Comparison of ENCODE assay signal across 8 mouse cellular contexts in genomic region chr15:59728131-59728601, GRCm38 (mm10).
DNase-seq lines count a peak whose midpoint lies in the region; ATAC-seq lines count a peak whose summit lies in the region.

No protein-coding gene starts in this region.

- 2% methylated on average over 8 of the region's 8 CpGs for WGBS in macrophage (ENCODE audit: missing documents)

- H3K27ac ChIP-seq in macrophage: peak overlapping the region; percentile 96

- no peak for ATAC-seq in erythroblast, adult 5-6 weeks (replicated peaks; ENCODE audit: low FRiP score, poor library complexity, severe bottlenecking)
- no peak for ATAC-seq in megakaryocyte-erythroid progenitor cell, adult 5-6 weeks (replicated peaks; ENCODE audit: low FRiP score, low TSS enrichment, poor library complexity, severe bottlenecking)

- no peaks in the 10 kb centered on the region for H3K79me2 ChIP-seq in macrophage (ENCODE audit: inconsistent target)

- DNase-seq in kidney, adult 11 months: peak; percentile 29
- no peak for DNase-seq in kidney, adult 18-20 months
- peak; percentile 82 for DNase-seq in adrenal gland, postnatal 10 days
- DNase-seq in gastrocnemius, postnatal 25 days: peak; percentile 76
- DNase-seq in kidney, postnatal 36 days: peak; percentile 17 to 34

- H3K4me3 ChIP-seq in macrophage (ENCODE audit: inconsistent target): no peak overlapping the region

- H3K36me3 ChIP-seq in macrophage (ENCODE audit: inconsistent target): no peaks in the 10 kb centered on the region
